Comparison of ENCODE assay signal across 11 mouse cellular contexts in genomic region chr9:31331906-31332305, GRCm38 (mm10). TPM values are rescaled to one million over a fixed set of nuclear protein-coding genes. Genes with fewer than 3 reads are reported as not detected.
DNase-seq lines count a peak whose midpoint lies in the region; ATAC-seq and TF ChIP-seq lines count a peak whose summit lies in the region.
"Had no signal": no experiment of that assay in that cellular context is flagged by ENCODE, and none has a peak within 500 bp of the region (broad histone marks: within the 10 kb centered on the region; RNA-seq: fewer than 3 reads in every experiment).

No protein-coding gene starts in this region.

- ATAC-seq in granulocyte monocyte progenitor cell, adult 5-6 weeks (replicated peaks; ENCODE audit: poor library complexity, severe bottlenecking): peak; percentile 56

- peak; percentile 17 for DNase-seq in adrenal gland, adult 2 months
- no peak for DNase-seq in adrenal gland, postnatal 25 days
- peak; percentile 31 for DNase-seq in left cerebral cortex, postnatal 4 days
- DNase-seq in left cerebral cortex, adult 18-20 months (ENCODE audit: low spot score in 2 of 2): no peak
- DNase-seq in layer of hippocampus, adult 11-12 months (ENCODE audit: low spot score): no peak
- no peak for DNase-seq in thymus, postnatal 4 days
- DNase-seq: B cell, adult 2 months had no signal

- H3K4me3 ChIP-seq in small intestine, adult 2 months (ENCODE audit: low read depth, low read length): no peak overlapping the region
- H3K4me3 ChIP-seq: limb, embryonic 13.5 days; neural tube, embryonic 12.5 days had no signal

- peaks cover 19% of the 10 kb centered on the region for H3K36me3 ChIP-seq in small intestine, adult 2 months (ENCODE audit: control insufficient read depth, insufficient read depth, low read length)

- no peaks in the 10 kb centered on the region for H3K4me1 ChIP-seq in small intestine, adult 2 months (ENCODE audit: control insufficient read depth, insufficient read depth, insufficient read length, low read length)
- H3K4me1 ChIP-seq: limb, embryonic 13.5 days; neural tube, embryonic 12.5 days had no signal

- TF ChIP-seq POLR2A in small intestine, adult 2 months (IDR thresholded peaks at IDR 0.05; ENCODE audit: low read depth, low read length): no peak

- no peaks in the 10 kb centered on the region for H3K27me3 ChIP-seq in small intestine, adult 2 months (ENCODE audit: control insufficient read depth, insufficient read depth, low read length)
- H3K27me3 ChIP-seq: limb, embryonic 13.5 days; neural tube, embryonic 12.5 days had no signal

- 64% methylated on average over 3 of the region's 3 CpGs for WGBS in small intestine, adult 2 months

- intact Hi-C loops in left cerebral cortex, postnatal 4 days (cut with DNase I): no loop called here

- H3K27ac ChIP-seq in small intestine, adult 2 months (ENCODE audit: insufficient read depth, low read depth, low read length): no peak overlapping the region
- H3K27ac ChIP-seq: limb, embryonic 13.5 days; neural tube, embryonic 12.5 days had no signal

- TF ChIP-seq CTCF in small intestine, adult 2 months (IDR thresholded peaks at IDR 0.05; ENCODE audit: extremely low read depth, insufficient read length, insufficient replicate concordance, low read depth, low read length): peak; percentile 16; the same call in 1 of the 2 replicates

RNA-seq across cellular contexts. Expression of gene Prdm10, which starts 51.6 kb away (rescaled TPM):
- 10 to 100 TPM in 1 of 2 experiments, 1 to 10 TPM in 1; 8.4 to 11.3 TPM for total RNA-seq in adrenal gland, adult 2 months (2021)
- polyA plus RNA-seq in adrenal gland, adult 2 months (2012; rRNA removed): 6.8 and 8.6 TPM in 2 replicates
- 9.7 and 12.1 TPM in 2 replicates for total RNA-seq in adrenal gland, postnatal 25 days (2021)
- total RNA-seq in left cerebral cortex, postnatal 4 days (2021): 10 to 100 TPM; 26.0 to 27.0 TPM
- 10 to 100 TPM; 20.4 to 20.7 TPM for total RNA-seq in left cerebral cortex, adult 18-20 months (2021)
- 12.4 and 14.1 TPM in 2 replicates for total RNA-seq in granulocyte monocyte progenitor cell, adult 5-6 weeks (2014; fragmentation: Nextera tagmentation)
- total RNA-seq in granulocyte monocyte progenitor cell, adult 5-6 weeks (2017): 6.4 and 7.3 TPM in 2 replicates
- polyA plus RNA-seq in small intestine, adult 2 months (2012; rRNA removed): 4.4 and 9.3 TPM in 2 replicates

RNA-seq across cellular contexts. Expression of gene Nfrkb, which starts 54.1 kb away (rescaled TPM):
- 10 to 100 TPM; 15.7 to 19.0 TPM for total RNA-seq in adrenal gland, adult 2 months (2021)
- polyA plus RNA-seq in adrenal gland, adult 2 months (2012; rRNA removed): 17.7 and 18.7 TPM in 2 replicates
- total RNA-seq in adrenal gland, postnatal 25 days (2021): 21.7 and 28.8 TPM in 2 replicates
- total RNA-seq in left cerebral cortex, postnatal 4 days (2021): 10 to 100 TPM; 42.1 to 42.6 TPM
- 10 to 100 TPM; 24.5 to 25.1 TPM for total RNA-seq in left cerebral cortex, adult 18-20 months (2021)
- total RNA-seq in granulocyte monocyte progenitor cell, adult 5-6 weeks (2014; fragmentation: Nextera tagmentation): 31.6 and 40.8 TPM in 2 replicates
- total RNA-seq in granulocyte monocyte progenitor cell, adult 5-6 weeks (2017): 20.9 and 24.8 TPM in 2 replicates
- polyA plus RNA-seq in small intestine, adult 2 months (2012; rRNA removed): 8.0 and 11.1 TPM in 2 replicates

Comparison
In these comparisons a context has a peak if more than half of its experiments do, and no peak if none do; other contexts are left out.
1. DNase-seq: peak in adrenal gland, adult 2 months (single experiment) and left cerebral cortex, postnatal 4 days (single experiment); none in adrenal gland, postnatal 25 days (single experiment), left cerebral cortex, adult 18-20 months (0 of 2), layer of hippocampus, adult 11-12 months (single experiment) and thymus, postnatal 4 days (single experiment).